ENCODE assay signal across 8 mouse cellular contexts in the genomic region with DNA sequence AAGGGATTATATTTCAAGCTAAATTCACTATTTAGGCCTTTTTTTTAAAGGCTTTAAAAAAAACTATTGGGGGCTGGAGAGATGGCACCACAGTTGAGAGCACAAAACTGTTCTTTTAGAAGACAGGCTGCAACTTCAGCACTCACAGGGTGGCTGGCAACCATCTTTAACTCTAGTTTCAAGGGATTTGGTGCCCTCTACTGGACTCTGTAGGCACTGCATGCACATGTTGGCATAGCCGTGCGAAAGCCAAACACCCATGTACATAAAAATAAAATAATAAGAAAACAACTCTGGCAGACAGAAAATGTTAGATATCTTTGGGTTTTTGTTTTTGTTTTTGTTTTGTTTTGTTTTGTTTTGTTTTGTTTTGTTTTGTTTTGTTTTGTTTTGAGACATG. TPM values are rescaled to one million over a fixed set of nuclear protein-coding genes. Genes with fewer than 3 reads are reported as not detected.
DNase-seq lines count a peak whose midpoint lies in the region; ATAC-seq and TF ChIP-seq lines count a peak whose summit lies in the region.

No protein-coding gene starts in this region.

- peak; percentile 51; the same call in 1 of the 2 replicates for TF ChIP-seq CTCF in embryonic fibroblast, embryonic 13.5 days (IDR thresholded peaks at IDR 0.05; ENCODE audit: borderline replicate concordance, insufficient read depth, low read length)
- peak; percentile 84 for TF ChIP-seq CTCF in kidney, postnatal 0 days (IDR thresholded peaks at IDR 0.05; ENCODE audit: low read depth)
- TF ChIP-seq CTCF in liver, postnatal 0 days (IDR thresholded peaks at IDR 0.05; ENCODE audit: low read depth), result peak; percentile 89

- no peaks in the 10 kb centered on the region for H3K4me1 ChIP-seq in embryonic fibroblast, embryonic 13.5 days (ENCODE audit: control insufficient read depth, insufficient read depth, low read length)
- H3K4me1 ChIP-seq in kidney, postnatal 0 days (replicated peaks; ENCODE audit: insufficient read depth, low read length), result 0 out of 2 replicates have a peak, but pooled peaks cover under 1% of the 10 kb centered on the region
- H3K4me1 ChIP-seq in liver, postnatal 0 days (ENCODE audit: insufficient read depth), result peaks cover 11% of the 10 kb centered on the region

- no peak overlapping the region for H3K27ac ChIP-seq in embryonic fibroblast, embryonic 13.5 days (ENCODE audit: insufficient read depth, low read length)
- H3K27ac ChIP-seq in kidney, postnatal 0 days, result no peak overlapping the region
- H3K27ac ChIP-seq in liver, postnatal 0 days (ENCODE audit: low read depth), result no peak overlapping the region

- no peak overlapping the region for H3K9ac ChIP-seq in kidney, postnatal 0 days (ENCODE audit: low read depth, low read length)
- no peak overlapping the region for H3K9ac ChIP-seq in liver, postnatal 0 days (replicated peaks)

- ATAC-seq in kidney, postnatal 0 days (replicated peaks; ENCODE audit: low FRiP score, low read depth), result no peak
- ATAC-seq in liver, postnatal 0 days, result no peak

- H3K36me3 ChIP-seq in kidney, postnatal 0 days (ENCODE audit: insufficient read depth, low read length), result no peaks in the 10 kb centered on the region
- H3K36me3 ChIP-seq in liver, postnatal 0 days (replicated peaks; ENCODE audit: insufficient read depth, low read length), result no peaks in the 10 kb centered on the region

- TF ChIP-seq EP300 in liver, postnatal 0 days (IDR thresholded peaks at IDR 0.05; ENCODE audit: low read depth), result no peak

- H3K27me3 ChIP-seq in kidney, postnatal 0 days (ENCODE audit: insufficient read depth, low read length), result no peaks in the 10 kb centered on the region
- H3K27me3 ChIP-seq in liver, postnatal 0 days (ENCODE audit: insufficient read depth, low read length), result no peaks in the 10 kb centered on the region

- WGBS in kidney, postnatal 0 days, result 26% methylated on average over 2 of the region's 2 CpGs
- WGBS in liver, postnatal 0 days (ENCODE audit: insufficient replicate concordance), result 20% methylated on average over 2 of the region's 2 CpGs

- no peak overlapping the region for H3K4me3 ChIP-seq in embryonic fibroblast, embryonic 13.5 days (ENCODE audit: insufficient read depth, low read length)
- no peak overlapping the region for H3K4me3 ChIP-seq in kidney, postnatal 0 days (replicated peaks; ENCODE audit: low read depth, low read length)
- H3K4me3 ChIP-seq in liver, postnatal 0 days (ENCODE audit: low read depth, low read length), result no peak overlapping the region

- no peak for TF ChIP-seq POLR2A in embryonic fibroblast, embryonic 13.5 days (IDR thresholded peaks at IDR 0.05; ENCODE audit: low read depth, low read length)

- no peaks in the 10 kb centered on the region for H3K9me3 ChIP-seq in kidney, postnatal 0 days (replicated peaks; ENCODE audit: low read length)
- no peaks in the 10 kb centered on the region for H3K9me3 ChIP-seq in liver, postnatal 0 days (ENCODE audit: low read length)

- peak; percentile 29 for DNase-seq in 3134 (ENCODE audit: extremely low read depth, insufficient read length, low spot score)
- DNase-seq in CD4-positive helper T cell, adult 2 months (ENCODE audit: low read depth, low spot score), result peak; percentile 78
- DNase-seq in adrenal gland, postnatal 4 days (ENCODE audit: low spot score in 2 of 2), result peak; percentile 53 to 61
- peak; percentile 82 for DNase-seq in kidney, postnatal 0 days (ENCODE audit: low spot score)
- peak; percentile 84 for DNase-seq in liver, postnatal 0 days
- DNase-seq in right cerebral cortex, postnatal 36 days (ENCODE audit: low spot score in 2 of 2), result peak; percentile 14 to 22
- peak; percentile 28 for DNase-seq in yolk sac, embryonic 10.5 days (ENCODE audit: low spot score)

- H3K4me2 ChIP-seq in kidney, postnatal 0 days (ENCODE audit: low read length), result no peak overlapping the region
- H3K4me2 ChIP-seq in liver, postnatal 0 days (ENCODE audit: low read depth, low read length), result no peak overlapping the region

RNA-seq across cellular contexts. Expression of a gene that starts 3.8 kb away (rescaled TPM):
- total RNA-seq in adrenal gland, postnatal 4 days (2021), result 10 to 100 TPM; 68.5 to 71.7 TPM
- 123 and 140 TPM in 2 replicates for polyA plus RNA-seq in embryonic fibroblast, embryonic 13.5 days (2011; ENCODE audit: insufficient read length, low read depth, missing spikeins)
- polyA plus RNA-seq in kidney, postnatal 0 days (2015; fragmentation: Nextera tagmentation; extraction: Ambion mirVana), result 119 and 127 TPM in 2 replicates
- 24.6 and 27.3 TPM in 2 replicates for polyA plus RNA-seq in liver, postnatal 0 days (2015; fragmentation: Nextera tagmentation; extraction: Ambion mirVana)

RNA-seq across cellular contexts. Expression of a gene that starts 31.7 kb away (rescaled TPM):
- 10 to 100 TPM; 37.3 to 38.3 TPM for total RNA-seq in adrenal gland, postnatal 4 days (2021)
- polyA plus RNA-seq in embryonic fibroblast, embryonic 13.5 days (2011; ENCODE audit: insufficient read length, low read depth, missing spikeins), result 26.8 and 27.4 TPM in 2 replicates
- polyA plus RNA-seq in kidney, postnatal 0 days (2015; fragmentation: Nextera tagmentation; extraction: Ambion mirVana), result 42.8 and 43.1 TPM in 2 replicates
- polyA plus RNA-seq in liver, postnatal 0 days (2015; fragmentation: Nextera tagmentation; extraction: Ambion mirVana), result 15.1 and 16.8 TPM in 2 replicates

RNA-seq across cellular contexts. Expression of a gene that starts 48.0 kb away (rescaled TPM):
- under 1 TPM; 0.51 to 0.64 TPM for total RNA-seq in adrenal gland, postnatal 4 days (2021)
- polyA plus RNA-seq in embryonic fibroblast, embryonic 13.5 days (2011; ENCODE audit: insufficient read length, low read depth, missing spikeins), result not detected in 2 replicates
- not detected in 2 replicates for polyA plus RNA-seq in kidney, postnatal 0 days (2015; fragmentation: Nextera tagmentation; extraction: Ambion mirVana)
- polyA plus RNA-seq in liver, postnatal 0 days (2015; fragmentation: Nextera tagmentation; extraction: Ambion mirVana), result not detected in 2 replicates

Comparison
In these comparisons a context has a peak if more than half of its experiments do, and no peak if none do; other contexts are left out.
1. DNase-seq: peak in every context shown above with its lines; median percentile 84 in liver, postnatal 0 days; 82 in kidney, postnatal 0 days; 78 in CD4-positive helper T cell, adult 2 months; 57 in adrenal gland, postnatal 4 days; 29 in 3134; 28 in yolk sac, embryonic 10.5 days; 18 in right cerebral cortex, postnatal 36 days.